ENCODE assay signal across 22 mouse cellular contexts in genomic region chr10:14072504-14072903, GRCm38 (mm10).
DNase-seq lines count a peak whose midpoint lies in the region; ATAC-seq and TF ChIP-seq lines count a peak whose summit lies in the region.
"Had no signal": no experiment of that assay in that cellular context is flagged by ENCODE, and none has a peak within 500 bp of the region (broad histone marks: within the 10 kb centered on the region; RNA-seq: fewer than 3 reads in every experiment).

No protein-coding gene starts in this region.

- 83% methylated on average over 3 of the region's 3 CpGs for WGBS in forebrain, postnatal 0 days
- 93% methylated on average over 3 of the region's 3 CpGs for WGBS in forebrain, embryonic 14.5 days
- WGBS in heart, embryonic 10.5 days: 74% methylated on average over 3 of the region's 3 CpGs

- DNase-seq in forebrain, postnatal 0 days: no peak
- no peak for DNase-seq in forebrain, embryonic 14.5 days (ENCODE audit: low spot score)
- peak; percentile 78 for DNase-seq in heart, adult 11 months
- no peak for DNase-seq in heart, embryonic 10.5 days (ENCODE audit: low spot score)
- no peak for DNase-seq in kidney, adult 9 months
- DNase-seq: adrenal gland, adult 2 months; adrenal gland, postnatal 14 days; cerebellum, adult 11-12 months; cerebellum, postnatal 36 days; gastrocnemius, postnatal 25 days; heart, postnatal 10 days; heart, postnatal 36 days; kidney, adult 11 months had no signal

- peak overlapping the region; percentile 57; the same call in 1 of the 2 replicates for H3K27ac ChIP-seq in forebrain, postnatal 0 days (ENCODE audit: low read depth, low read length)
- H3K27ac ChIP-seq in forebrain, embryonic 14.5 days (ENCODE audit: low read depth, low read length): no peak overlapping the region
- H3K27ac ChIP-seq in heart, embryonic 10.5 days: no peak overlapping the region
- peak overlapping the region; percentile 42; the same call in 1 of the 2 replicates for H3K27ac ChIP-seq in cortical plate, adult 2 months (ENCODE audit: insufficient read depth, low read length)
- H3K27ac ChIP-seq: forebrain, embryonic 10.5 days; forebrain, embryonic 13.5 days; heart, embryonic 15.5 days; hindbrain, embryonic 10.5 days; hindbrain, embryonic 13.5 days; intestine, embryonic 15.5 days had no signal

- no peak overlapping the region for H3K4me3 ChIP-seq in forebrain, postnatal 0 days (ENCODE audit: low read depth, low read length)
- no peak overlapping the region for H3K4me3 ChIP-seq in forebrain, embryonic 14.5 days (ENCODE audit: low read depth, low read length)
- no peak overlapping the region for H3K4me3 ChIP-seq in heart, embryonic 10.5 days
- H3K4me3 ChIP-seq in cortical plate, adult 2 months (ENCODE audit: insufficient read depth, low read length): no peak overlapping the region
- H3K4me3 ChIP-seq: forebrain, embryonic 10.5 days; forebrain, embryonic 13.5 days; heart, embryonic 12.5 days; heart, embryonic 15.5 days; hindbrain, embryonic 10.5 days; hindbrain, embryonic 13.5 days; intestine, embryonic 15.5 days had no signal

- H3K27me3 ChIP-seq in forebrain, postnatal 0 days (ENCODE audit: insufficient read depth, low read length): no peaks in the 10 kb centered on the region
- no peaks in the 10 kb centered on the region for H3K27me3 ChIP-seq in forebrain, embryonic 14.5 days (replicated peaks; ENCODE audit: control insufficient read depth, insufficient read depth, low read length)
- no peaks in the 10 kb centered on the region for H3K27me3 ChIP-seq in heart, embryonic 10.5 days (ENCODE audit: insufficient read depth, poor library complexity, severe bottlenecking)
- H3K27me3 ChIP-seq: forebrain, embryonic 13.5 days; heart, embryonic 12.5 days; heart, embryonic 15.5 days; hindbrain, embryonic 13.5 days; intestine, embryonic 15.5 days had no signal

- no peak overlapping the region for H3K9ac ChIP-seq in forebrain, postnatal 0 days
- no peak overlapping the region for H3K9ac ChIP-seq in forebrain, embryonic 14.5 days (ENCODE audit: low read length)
- H3K9ac ChIP-seq: forebrain, embryonic 13.5 days; heart, embryonic 12.5 days; heart, embryonic 15.5 days; hindbrain, embryonic 13.5 days; intestine, embryonic 15.5 days had no signal

- no peak overlapping the region for H3K4me2 ChIP-seq in forebrain, postnatal 0 days (ENCODE audit: low read depth)
- no peak overlapping the region for H3K4me2 ChIP-seq in forebrain, embryonic 14.5 days (ENCODE audit: low read length)
- H3K4me2 ChIP-seq: forebrain, embryonic 13.5 days; heart, embryonic 12.5 days; heart, embryonic 15.5 days; hindbrain, embryonic 13.5 days; intestine, embryonic 15.5 days had no signal

- no peaks in the 10 kb centered on the region for H3K9me3 ChIP-seq in forebrain, postnatal 0 days (ENCODE audit: low read length)
- no peaks in the 10 kb centered on the region for H3K9me3 ChIP-seq in forebrain, embryonic 14.5 days (replicated peaks; ENCODE audit: control insufficient read depth, low read length)
- H3K9me3 ChIP-seq in heart, embryonic 10.5 days: no peaks in the 10 kb centered on the region
- H3K9me3 ChIP-seq: forebrain, embryonic 10.5 days; forebrain, embryonic 13.5 days; heart, embryonic 12.5 days; heart, embryonic 15.5 days; hindbrain, embryonic 10.5 days; hindbrain, embryonic 13.5 days; intestine, embryonic 15.5 days had no signal

- H3K4me1 ChIP-seq in forebrain, postnatal 0 days (ENCODE audit: insufficient read depth): 0 out of 2 replicates have a peak, but pooled peaks cover 3% of the 10 kb centered on the region
- H3K4me1 ChIP-seq in forebrain, embryonic 14.5 days (ENCODE audit: control insufficient read depth, insufficient read depth, low read length): no peaks in the 10 kb centered on the region
- peaks cover 26% of the 10 kb centered on the region for H3K4me1 ChIP-seq in heart, embryonic 10.5 days
- H3K4me1 ChIP-seq in cortical plate, adult 2 months (ENCODE audit: control insufficient read depth, insufficient read depth, low read length): peaks cover 14% of the 10 kb centered on the region
- H3K4me1 ChIP-seq: forebrain, embryonic 13.5 days; hindbrain, embryonic 13.5 days; intestine, embryonic 15.5 days had no signal

- no peak for TF ChIP-seq POLR2A in cortical plate, adult 2 months (IDR thresholded peaks at IDR 0.05; ENCODE audit: extremely low read depth, insufficient read depth, low read length)

- no peaks in the 10 kb centered on the region for H3K36me3 ChIP-seq in forebrain, postnatal 0 days (ENCODE audit: insufficient read depth)
- no peaks in the 10 kb centered on the region for H3K36me3 ChIP-seq in forebrain, embryonic 14.5 days (ENCODE audit: control insufficient read depth, insufficient read depth, low read length)
- H3K36me3 ChIP-seq in heart, embryonic 10.5 days: no peaks in the 10 kb centered on the region
- H3K36me3 ChIP-seq: forebrain, embryonic 10.5 days; heart, embryonic 12.5 days; heart, embryonic 15.5 days; hindbrain, embryonic 10.5 days; hindbrain, embryonic 13.5 days; intestine, embryonic 15.5 days had no signal

- no peak for TF ChIP-seq CTCF in forebrain, postnatal 0 days (IDR thresholded peaks at IDR 0.05; ENCODE audit: low read depth)
- TF ChIP-seq CTCF in cortical plate, adult 2 months (IDR thresholded peaks at IDR 0.05; ENCODE audit: extremely low read depth, insufficient read depth, low read length): no peak

- no peak for ATAC-seq in forebrain, postnatal 0 days
- no peak for ATAC-seq in forebrain, embryonic 14.5 days
- ATAC-seq: CD4-positive, CD25-positive, alpha-beta regulatory T cell, adult 4 months; forebrain, embryonic 13.5 days; intestine, embryonic 15.5 days had no signal

Comparison
In these comparisons a context has a peak if more than half of its experiments do, and no peak if none do; other contexts are left out.
1. H3K27ac ChIP-seq: peak in forebrain, postnatal 0 days (single experiment) and cortical plate, adult 2 months (single experiment); none in forebrain, embryonic 14.5 days (single experiment) and heart, embryonic 10.5 days (single experiment).